Mouse (Mus musculus): ENCODE measurements around the gene Sema4c.

DNA sequence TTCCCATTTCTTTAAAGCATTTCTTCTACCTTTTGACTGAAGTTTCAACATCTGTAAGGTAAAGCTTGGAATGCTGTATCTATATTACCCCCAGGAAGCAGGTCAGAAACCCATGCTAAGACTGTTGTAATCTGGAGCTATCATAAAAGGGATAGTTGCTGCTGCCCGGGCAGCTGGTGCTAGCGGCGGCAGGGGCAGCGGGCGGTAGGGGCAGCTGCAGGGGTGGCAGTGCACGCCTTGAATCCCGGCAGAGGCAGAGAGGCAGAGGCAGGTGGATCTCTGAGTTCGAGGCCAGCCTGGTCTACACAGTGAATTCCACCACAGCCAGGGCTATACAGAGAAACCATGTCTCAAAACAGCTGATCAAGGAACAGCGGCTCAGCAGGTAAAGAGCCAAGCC is 15.2 kb downstream of the Sema4c start:
- TF ChIP-seq POLR2A (IDR thresholded peaks at IDR 0.05; ENCODE audit: control insufficient read depth in 1 of 2, insufficient read depth in 1 of 2, low read depth in 1 of 2, low read length in 2 of 2, poor library complexity in 1 of 2) (no peak), GABPA (IDR thresholded peaks at IDR 0.05; ENCODE audit: low read depth, low read length) (no peak), ELF1 (IDR thresholded peaks at IDR 0.05; ENCODE audit: low read depth, low read length) (no peak)
